Mouse (Mus musculus): Measurements from ENCODE around the gene Ptgir.

GRCm38 (mm10) chr7:16922360-16922973 is 16.2 kb downstream of the Ptgir start:
- no peak for TF ChIP-seq CTCF (IDR thresholded peaks at IDR 0.05; ENCODE audit: borderline replicate concordance, control insufficient read depth, extremely low read depth, insufficient read depth, low read length, poor library complexity)
- TF ChIP-seq POLR2A (IDR thresholded peaks at IDR 0.05; ENCODE audit: control insufficient read depth, extremely low read depth, insufficient read depth, low read length, poor library complexity), result no peak

All from thymus, adult 2 months (tissue).